9 mouse cellular contexts compared by ENCODE assay signal in the genomic region with DNA sequence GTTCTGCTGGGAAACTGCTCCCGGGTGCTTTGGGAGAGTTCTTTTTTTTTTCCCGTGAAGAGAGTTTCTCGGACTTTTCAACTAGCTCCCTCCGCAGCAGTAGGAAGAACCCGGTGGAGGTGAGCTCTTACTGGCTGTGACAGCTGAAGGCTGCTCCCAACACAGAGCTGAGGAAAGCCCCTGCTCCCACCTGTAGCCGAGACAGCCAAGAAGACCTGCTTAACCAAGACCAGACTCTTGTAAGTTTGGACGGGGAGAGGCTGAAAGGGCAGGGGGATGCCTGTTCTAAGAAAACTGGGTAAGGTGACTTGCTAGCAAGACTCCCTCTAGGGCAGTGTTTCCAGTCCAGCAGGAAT. TPM values are rescaled to one million over a fixed set of nuclear protein-coding genes. Genes with fewer than 3 reads are reported as not detected.
DNase-seq lines count a peak whose midpoint lies in the region; ATAC-seq and TF ChIP-seq lines count a peak whose summit lies in the region.
"Had no signal": no experiment of that assay in that cellular context is flagged by ENCODE, and none has a peak within 500 bp of the region (broad histone marks: within the 10 kb centered on the region; RNA-seq: fewer than 3 reads in every experiment).

No protein-coding gene starts in this region.

- H3K9me3 ChIP-seq in forebrain, embryonic 11.5 days (ENCODE audit: control insufficient read depth, low read length) = no peaks in the 10 kb centered on the region
- H3K9me3 ChIP-seq in limb, embryonic 14.5 days (ENCODE audit: control insufficient read depth, low read length) = no peaks in the 10 kb centered on the region

- H3K27me3 ChIP-seq in forebrain, embryonic 11.5 days (ENCODE audit: control insufficient read depth, insufficient read depth, low read length) = no peaks in the 10 kb centered on the region
- H3K27me3 ChIP-seq in limb, embryonic 14.5 days (ENCODE audit: control insufficient read depth, insufficient read depth, low read length) = no peaks in the 10 kb centered on the region
- H3K27me3 ChIP-seq in small intestine, adult 2 months (ENCODE audit: control insufficient read depth, insufficient read depth, low read length) = no peaks in the 10 kb centered on the region

- TF ChIP-seq POLR2A in lung, adult 2 months (IDR thresholded peaks at IDR 0.05; ENCODE audit: borderline replicate concordance, extremely low read depth, low read depth, low read length) = no peak
- TF ChIP-seq POLR2A in limb, embryonic 14.5 days (IDR thresholded peaks at IDR 0.05; ENCODE audit: borderline replicate concordance, extremely low read depth, insufficient read depth, insufficient read length) = no peak
- TF ChIP-seq POLR2A in small intestine, adult 2 months (IDR thresholded peaks at IDR 0.05; ENCODE audit: low read depth, low read length) = no peak

- 5% methylated on average over 7 of the region's 7 CpGs for WGBS in lung, adult 2 months
- WGBS in forebrain, embryonic 11.5 days = 4% methylated on average over 7 of the region's 7 CpGs
- 1% methylated on average over 7 of the region's 7 CpGs for WGBS in limb, embryonic 14.5 days
- 2% methylated on average over 7 of the region's 7 CpGs for WGBS in small intestine, adult 2 months

- TF ChIP-seq CTCF in lung, adult 2 months (IDR thresholded peaks at IDR 0.05; ENCODE audit: insufficient read depth, low read length) = no peak
- no peak for TF ChIP-seq CTCF in small intestine, adult 2 months (IDR thresholded peaks at IDR 0.05; ENCODE audit: extremely low read depth, insufficient read length, insufficient replicate concordance, low read depth, low read length)

- peak overlapping the region; percentile 43; the same call in 1 of the 2 replicates for H3K4me2 ChIP-seq in forebrain, embryonic 11.5 days (ENCODE audit: low read depth, low read length, severe bottlenecking)
- H3K4me2 ChIP-seq in limb, embryonic 14.5 days (replicated peaks; ENCODE audit: low read depth, low read length, severe bottlenecking) = peak overlapping the region; percentile 67

- ATAC-seq in forebrain, embryonic 11.5 days (replicated peaks; ENCODE audit: low FRiP score) = no peak
- no peak for ATAC-seq in limb, embryonic 14.5 days (ENCODE audit: low FRiP score, low read depth)

- H3K4me3 ChIP-seq in lung, adult 2 months (replicated peaks; ENCODE audit: extremely low read depth, low read depth, low read length) = peak overlapping the region; percentile 27
- H3K4me3 ChIP-seq in forebrain, embryonic 11.5 days (ENCODE audit: low read depth, low read length) = no peak overlapping the region; the same call in 1 of the 2 replicates
- H3K4me3 ChIP-seq in limb, embryonic 14.5 days (replicated peaks; ENCODE audit: low read length) = peak overlapping the region; percentile 35
- peak overlapping the region; percentile 9; the same call in 1 of the 2 replicates for H3K4me3 ChIP-seq in small intestine, adult 2 months (ENCODE audit: low read depth, low read length)

- no peaks in the 10 kb centered on the region for H3K36me3 ChIP-seq in forebrain, embryonic 11.5 days (ENCODE audit: control insufficient read depth, insufficient read depth, low read length)
- H3K36me3 ChIP-seq in limb, embryonic 14.5 days (ENCODE audit: control insufficient read depth, insufficient read depth, low read length) = no peaks in the 10 kb centered on the region
- no peaks in the 10 kb centered on the region for H3K36me3 ChIP-seq in small intestine, adult 2 months (ENCODE audit: control insufficient read depth, insufficient read depth, low read length)

- H3K27ac ChIP-seq in forebrain, embryonic 11.5 days (ENCODE audit: low read depth, low read length) = no peak overlapping the region
- no peak overlapping the region for H3K27ac ChIP-seq in limb, embryonic 14.5 days (replicated peaks; ENCODE audit: low read depth, low read length)
- H3K27ac ChIP-seq in small intestine, adult 2 months (ENCODE audit: insufficient read depth, low read depth, low read length) = no peak overlapping the region

- no peaks in the 10 kb centered on the region for H3K4me1 ChIP-seq in lung, adult 2 months (ENCODE audit: control insufficient read depth, insufficient read depth, low read length)
- H3K4me1 ChIP-seq in forebrain, embryonic 11.5 days (replicated peaks; ENCODE audit: control insufficient read depth, insufficient read depth, low read length) = peaks cover 5% of the 10 kb centered on the region
- H3K4me1 ChIP-seq in limb, embryonic 14.5 days (ENCODE audit: control insufficient read depth, insufficient read depth, low read length) = 0 out of 2 replicates have a peak, but pooled peaks cover 2% of the 10 kb centered on the region
- H3K4me1 ChIP-seq in small intestine, adult 2 months (ENCODE audit: control insufficient read depth, insufficient read depth, insufficient read length, low read length) = no peaks in the 10 kb centered on the region

- peak overlapping the region; percentile 24; the same call in 1 of the 2 replicates for H3K9ac ChIP-seq in forebrain, embryonic 11.5 days (ENCODE audit: low read length)
- peak overlapping the region; percentile 46; the same call in 1 of the 2 replicates for H3K9ac ChIP-seq in limb, embryonic 14.5 days (ENCODE audit: low read depth, low read length, severe bottlenecking)

- no peak for DNase-seq in lung, adult 2 months
- no peak for DNase-seq in lung, postnatal 4 days
- no peak for DNase-seq in forebrain, embryonic 11.5 days (ENCODE audit: low spot score)
- no peak for DNase-seq in limb, embryonic 14.5 days (ENCODE audit: low spot score)
- DNase-seq in spleen, postnatal 36 days (ENCODE audit: low spot score in 2 of 2) = no peak
- DNase-seq in frontal cortex, postnatal 14 days (ENCODE audit: low spot score in 2 of 2) = no peak
- DNase-seq in layer of hippocampus, adult 18-20 months (ENCODE audit: low spot score in 2 of 2) = no peak

RNA-seq across cellular contexts. Expression of a gene that starts 0.3 kb away (rescaled TPM):
- 0.32 and 0.35 TPM in 2 replicates for polyA plus RNA-seq in lung, adult 2 months (2012; rRNA removed)
- 0.13 and 0.23 TPM in 2 replicates for polyA plus RNA-seq in forebrain, embryonic 11.5 days (2014; fragmentation: Nextera tagmentation; extraction: Ambion mirVana)
- polyA plus RNA-seq in limb, embryonic 14.5 days (2012; rRNA removed) = 0.13 and 0.14 TPM in 2 replicates
- 0.25 and 0.32 TPM in 2 replicates for polyA plus RNA-seq in limb, embryonic 14.5 days (2014; fragmentation: Nextera tagmentation; extraction: Ambion mirVana)
- 0.51 TPM in 1 of 2 replicates, not detected in the other for polyA plus RNA-seq in small intestine, adult 2 months (2012; rRNA removed)
- total RNA-seq in layer of hippocampus, adult 18-20 months (2021) = under 1 TPM in 1 of 2 experiments, not detected in 1; 0.07 TPM
- total RNA-seq: megakaryocyte, adult 5-6 weeks had no signal
